Mouse (Mus musculus) MEL (cell line): ENCODE data around the gene Samd14. TPM values are rescaled to one million over a fixed set of nuclear protein-coding genes. Genes with fewer than 3 reads are reported as not detected.

ENCODE experiments used
- DNase-seq: peaks from one replicate; pipeline ENCODE4 v3.0.0; 2011; ENCODE audit warnings: low read depth, low spot score
- H3K27ac ChIP-seq: 2 replicates; pipeline ENCODE4 v1.5.1; 2012; ENCODE audit warnings: low read depth, mild to moderate bottlenecking, control low read depth, low read length, moderate library complexity; ENCODE audit not compliant: control insufficient read depth
- H3K27me3 ChIP-seq, 2 experiments: fragments of 150-350 bp in 1 of 2; sonication (generic) in 1 of 2; 2 replicates each; pipeline ENCODE4 v1.6.1; 2012; ENCODE audit warnings: low read length in 2 of 2, mild to moderate bottlenecking in 2 of 2, improper control_type of control experiment in 1 of 2, moderate library complexity in 1 of 2; ENCODE audit not compliant: insufficient read depth in 2 of 2, control insufficient read depth in 1 of 2
- H3K36me3 ChIP-seq, 2 experiments: 2 replicates each; pipeline ENCODE4 v1.6.1; 2012 to 2014; ENCODE audit warnings: low read length in 2 of 2, improper control_type of control experiment in 1 of 2, inconsistent platforms in 1 of 2, mild to moderate bottlenecking in 1 of 2; ENCODE audit not compliant: insufficient read depth in 2 of 2, control insufficient read depth in 1 of 2
- H3K4me1 ChIP-seq, 2 experiments: fragments of 150-350 bp in 1 of 2; sonication (generic) in 1 of 2; 2 replicates each; pipeline ENCODE4 v1.6.1; 2012; ENCODE audit warnings: low read length in 2 of 2, improper control_type of control experiment in 1 of 2, mild to moderate bottlenecking in 1 of 2; ENCODE audit not compliant: insufficient read depth in 2 of 2, control insufficient read depth in 1 of 2
- H3K4me3 ChIP-seq, 2 experiments: fragments of 150-350 bp in 1 of 2; sonication (generic) in 1 of 2; 2 replicates each; pipeline ENCODE4 v1.5.1; 2012; ENCODE audit warnings: low read depth in 2 of 2, low read length in 2 of 2, mild to moderate bottlenecking in 2 of 2, moderate library complexity in 2 of 2, control low read depth in 1 of 2, improper control_type of control experiment in 1 of 2; ENCODE audit not compliant: control insufficient read depth in 1 of 2, insufficient read depth in 1 of 2
- H3K79me2 ChIP-seq: 2 replicates; pipeline ENCODE4 v1.6.1; 2012; ENCODE audit warnings: mild to moderate bottlenecking, low read length, moderate library complexity; ENCODE audit not compliant: control insufficient read depth, poor library complexity, insufficient read depth
- H3K9ac ChIP-seq: 2 replicates; pipeline ENCODE4 v1.6.1; 2012; ENCODE audit warnings: low read depth, mild to moderate bottlenecking, control low read depth, low read length, moderate library complexity; ENCODE audit not compliant: control insufficient read depth, poor library complexity, severe bottlenecking
- H3K9me3 ChIP-seq: fragments of 150-350 bp; sonication (generic); replicated peaks from 2 replicates; pipeline ENCODE4 v1.6.1; 2012; ENCODE audit warnings: mild to moderate bottlenecking, low read length, improper control_type of control experiment, moderate library complexity; ENCODE audit not compliant: insufficient read depth
- BHLHE40 ChIP-seq: IDR thresholded peaks from 2 replicates; pipeline ENCODE4 v1.6.1; 2012; ENCODE audit warnings: low read depth, mild to moderate bottlenecking, inconsistent platforms, low read length, improper control_type of control experiment, borderline replicate concordance
- CHD1 ChIP-seq: IDR thresholded peaks from 2 replicates; pipeline ENCODE4 v1.6.1; 2012; ENCODE audit warnings: low read depth, mild to moderate bottlenecking, inconsistent platforms, low read length, improper control_type of control experiment
- E2F4 ChIP-seq: IDR thresholded peaks from 2 replicates; pipeline ENCODE4 v1.6.1; 2011; ENCODE audit warnings: low read depth, low read length, improper control_type of control experiment, borderline replicate concordance
- EP300 ChIP-seq, 2 experiments: IDR thresholded peaks; 2 replicates each; pipeline ENCODE4 v1.6.1; 2011; ENCODE audit warnings: improper control_type of control experiment in 2 of 2, low read length in 2 of 2, low read depth in 1 of 2, mild to moderate bottlenecking in 1 of 2
- GABPA ChIP-seq: IDR thresholded peaks from 2 replicates; pipeline ENCODE4 v1.6.1; 2012; ENCODE audit warnings: low read depth, mild to moderate bottlenecking, inconsistent platforms, low read length, improper control_type of control experiment, moderate library complexity
- GATA1 ChIP-seq: IDR thresholded peaks from 2 replicates; pipeline ENCODE4 v1.6.1; 2011; ENCODE audit warnings: low read depth, low read length, improper control_type of control experiment
- KAT2A ChIP-seq: conservative IDR thresholded peaks from 2 replicates; pipeline ENCODE4 v1.6.1; 2012; ENCODE audit warnings: low read depth, low read length, improper control_type of control experiment, inconsistent platforms
- MAFK ChIP-seq: IDR thresholded peaks from 2 replicates; pipeline ENCODE4 v1.6.1; 2011; ENCODE audit warnings: low read depth, mild to moderate bottlenecking, low read length, improper control_type of control experiment, borderline replicate concordance
- MAX ChIP-seq: IDR thresholded peaks from 2 replicates; pipeline ENCODE4 v1.6.1; 2011; ENCODE audit warnings: low read length, improper control_type of control experiment
- MAZ ChIP-seq: IDR thresholded peaks from 2 replicates; pipeline ENCODE4 v1.6.1; 2012; ENCODE audit warnings: low read depth, mild to moderate bottlenecking, inconsistent platforms, low read length, improper control_type of control experiment
- MYB ChIP-seq: IDR thresholded peaks from 2 replicates; pipeline ENCODE4 v1.6.1; 2011; ENCODE audit warnings: mild to moderate bottlenecking, low read depth, low read length, improper control_type of control experiment
- MYC ChIP-seq: IDR thresholded peaks from 2 replicates; pipeline ENCODE4 v1.6.1; 2011; ENCODE audit warnings: low read depth, mild to moderate bottlenecking, low read length, improper control_type of control experiment, moderate library complexity
- NRF1 ChIP-seq: IDR thresholded peaks from 2 replicates; pipeline ENCODE4 v1.6.1; 2014; ENCODE audit warnings: low read depth, mild to moderate bottlenecking, inconsistent platforms, low read length, improper control_type of control experiment, moderate library complexity; ENCODE audit not compliant: poor library complexity, insufficient read depth, severe bottlenecking
- POLR2AphosphoS2 ChIP-seq: IDR thresholded peaks from 2 replicates; pipeline ENCODE4 v1.6.1; 2011; ENCODE audit warnings: low read length, improper control_type of control experiment
- RCOR1 ChIP-seq: IDR thresholded peaks from 2 replicates; pipeline ENCODE4 v1.6.1; 2012; ENCODE audit warnings: low read depth, mild to moderate bottlenecking, inconsistent platforms, low read length, improper control_type of control experiment
- TAL1 ChIP-seq: IDR thresholded peaks from 2 replicates; pipeline ENCODE4 v1.6.1; 2012; ENCODE audit warnings: mild to moderate bottlenecking, inconsistent platforms, low read length, moderate library complexity, mixed read lengths
- TBP ChIP-seq: IDR thresholded peaks from 2 replicates; pipeline ENCODE4 v1.8.0; 2011; ENCODE audit warnings: low read depth, low read length, improper control_type of control experiment
- UBTF ChIP-seq: IDR thresholded peaks from 2 replicates; pipeline ENCODE4 v1.6.1; 2012; ENCODE audit warnings: low read depth, mild to moderate bottlenecking, inconsistent platforms, low read length, improper control_type of control experiment, moderate library complexity, borderline replicate concordance; ENCODE audit not compliant: insufficient read depth
- USF1 ChIP-seq: IDR thresholded peaks from 2 replicates; pipeline ENCODE4 v1.6.1; 2014; ENCODE audit warnings: low read depth, mild to moderate bottlenecking, inconsistent platforms, low read length, improper control_type of control experiment, moderate library complexity
- USF2 ChIP-seq, 2 experiments: IDR thresholded peaks; 2 replicates each; pipeline ENCODE4 v1.6.1; 2011 to 2012; ENCODE audit warnings: improper control_type of control experiment in 2 of 2, low read length in 2 of 2, borderline replicate concordance in 1 of 2, inconsistent platforms in 1 of 2, low read depth in 1 of 2, mild to moderate bottlenecking in 1 of 2; ENCODE audit not compliant: insufficient read depth in 1 of 2
- ZC3H11A ChIP-seq: IDR thresholded peaks from 2 replicates; pipeline ENCODE4 v1.6.1; 2012; ENCODE audit warnings: low read depth, mild to moderate bottlenecking, inconsistent platforms, low read length, improper control_type of control experiment
- ZMIZ1 ChIP-seq: IDR thresholded peaks from 2 replicates; pipeline ENCODE4 v1.6.1; 2012; ENCODE audit warnings: low read depth, mild to moderate bottlenecking, inconsistent platforms, low read length, improper control_type of control experiment, moderate library complexity
- ZNF384 ChIP-seq: IDR thresholded peaks from 2 replicates; pipeline ENCODE4 v1.6.1; 2012; ENCODE audit warnings: low read depth, mild to moderate bottlenecking, inconsistent platforms, low read length, improper control_type of control experiment
- polyA plus RNA-seq, 2 experiments: library from polyadenylated mRNA; stranded (reverse) in 1 of 2; unstranded in 1 of 2; fragments of >175 nt in 1 of 2; fragments of >200 nt in 1 of 2; gene quantifications; 2 replicates each; pipeline versions ENCODE4 v1.2.1 to v1.2.4; 2012; ENCODE audit warnings: low replicate concordance in 2 of 2, low read depth in 1 of 2; ENCODE audit not compliant: insufficient read length in 2 of 2, insufficient read depth in 1 of 2, missing spikeins in 1 of 2
- total RNA-seq: library from RNA; depleted of rRNA; stranded (reverse); fragments of 300-350 nt; gene quantifications from 2 replicates; pipeline ENCODE4 v1.2.3, GENCODE M21; 2012

The Samd14 gene
- total and polyA plus RNA-seq, 3 experiments = 57.6 to 1,219 (median 101) TPM

DNA sequence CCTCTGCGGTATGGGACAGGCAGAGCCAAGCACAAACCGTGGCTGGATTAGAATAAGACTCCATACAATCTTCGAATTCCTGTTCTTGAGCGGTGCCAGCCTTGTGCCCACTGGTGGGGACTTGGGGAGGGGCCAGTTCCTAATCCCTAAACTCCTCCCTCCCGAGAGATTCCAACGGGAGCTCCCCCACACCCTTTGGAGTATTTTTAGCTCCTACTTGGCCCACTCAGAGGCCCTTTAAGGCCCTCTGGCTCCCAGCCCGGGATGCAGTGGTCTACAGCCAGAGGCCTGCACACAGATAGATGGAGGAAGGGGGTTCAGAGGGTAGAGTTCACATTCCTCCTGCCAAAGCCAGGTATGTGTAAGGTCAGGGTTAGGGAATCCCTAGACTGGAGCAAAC, 61.6 kb downstream of the Samd14 start:
- H3K36me3 ChIP-seq = no peaks in the 10 kb centered on the region
- no peak overlapping the region for H3K9ac ChIP-seq
- H3K79me2 ChIP-seq = no peaks in the 10 kb centered on the region
- TF ChIP-seq ZMIZ1 (no peak), GATA1 (no peak), MAZ (no peak), USF2 (IDR thresholded peaks at IDR 0.05; ENCODE audit: borderline replicate concordance in 1 of 2, insufficient read depth in 1 of 2, low read depth in 1 of 2, low read length in 2 of 2) (no peak), BHLHE40 (no peak), ZNF384 (no peak), RCOR1 (no peak), TAL1 (no peak), NRF1 (no peak), MYB (no peak), UBTF (no peak), CHD1 (no peak), GABPA (no peak), ZC3H11A (no peak), POLR2AphosphoS2 (no peak), MAX (no peak), MAFK (no peak), TBP (no peak)
- DNase-seq = no peak
- H3K9me3 ChIP-seq = no peaks in the 10 kb centered on the region
- no peaks in the 10 kb centered on the region for H3K4me1 ChIP-seq
- peaks cover 10 to 15% of the 10 kb centered on the region in 2 experiments for H3K27me3 ChIP-seq
- no peak overlapping the region for H3K4me3 ChIP-seq
- no peak overlapping the region for H3K27ac ChIP-seq

DNA sequence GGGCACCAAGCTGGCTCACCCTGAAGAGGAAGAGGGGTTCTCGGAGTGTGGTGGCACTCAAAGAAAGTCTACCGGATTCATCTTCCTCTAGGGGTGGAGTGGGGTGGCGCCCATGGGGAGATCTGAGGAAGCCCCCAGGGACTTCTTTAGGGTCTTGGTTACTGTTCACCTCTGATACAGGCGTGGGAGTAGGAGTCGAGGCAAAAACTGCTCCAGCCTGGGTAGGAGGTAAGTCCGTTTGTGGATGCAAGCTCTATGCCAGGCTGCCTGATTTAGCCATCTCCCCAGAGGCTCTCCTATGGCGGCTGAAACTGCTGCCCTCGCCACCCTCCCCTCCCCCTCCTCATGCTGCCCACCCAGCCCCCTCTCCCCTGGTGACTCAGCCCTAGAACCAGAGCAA, 62.5 kb downstream of the Samd14 start:
- peaks cover 10 to 15% of the 10 kb centered on the region in 2 experiments for H3K27me3 ChIP-seq
- no peak overlapping the region for H3K27ac ChIP-seq

More for the DNA sequence above, 62.5 kb downstream of the Samd14 start:
- Histone ChIP-seq H3K4me3 (no peak overlapping the region), H3K9me3 (no peaks in the 10 kb centered on the region), H3K79me2 (no peaks in the 10 kb centered on the region), H3K4me1 (no peaks in the 10 kb centered on the region), H3K9ac (no peak overlapping the region), H3K36me3 (no peaks in the 10 kb centered on the region)
- DNase-seq = no peak
- no peak for TF ChIP-seq BHLHE40
- TF ChIP-seq TAL1 = no peak
- no peak for TF ChIP-seq ZNF384
- no peak for TF ChIP-seq KAT2A
- TF ChIP-seq MAZ = no peak
- TF ChIP-seq EP300 (IDR thresholded peaks at IDR 0.05; ENCODE audit: low read depth in 1 of 2, low read length in 2 of 2) = no peak
- TF ChIP-seq TBP = no peak
- TF ChIP-seq USF1 = no peak
- TF ChIP-seq MYC = no peak
- no peak for TF ChIP-seq GABPA
- TF ChIP-seq E2F4 = no peak
